Mouse (Mus musculus) forebrain, embryonic 13.5 days (tissue): ENCODE data around the gene Tgfb2. TPM values are rescaled to one million over a fixed set of nuclear protein-coding genes. Genes with fewer than 3 reads are reported as not detected.

Experiments used
- ATAC-seq: fragments of 200-750 bp; cut with Nextera tagmentation; 2 replicates; pipeline ENCODE4 v1.8.0; 2017
- H3K27ac ChIP-seq: fragments of 300-500 bp; sonication (generic); 2 replicates; pipeline ENCODE4 v1.5.1; 2015; ENCODE audit warnings: inconsistent platforms, mild to moderate bottlenecking, moderate library complexity
- H3K27me3 ChIP-seq: fragments of 300-500 bp; sonication (generic); 2 replicates; pipeline ENCODE4 v1.6.1; 2015; ENCODE audit warnings: mild to moderate bottlenecking, inconsistent platforms
- H3K36me3 ChIP-seq: fragments of 300-500 bp; sonication (generic); 2 replicates; pipeline ENCODE4 v1.6.1; 2015; ENCODE audit warnings: mild to moderate bottlenecking, inconsistent platforms; ENCODE audit not compliant: poor library complexity, severe bottlenecking
- H3K4me1 ChIP-seq: fragments of 300-500 bp; sonication (generic); 2 replicates; pipeline ENCODE4 v1.6.1; 2015; ENCODE audit warnings: inconsistent platforms
- H3K4me2 ChIP-seq: fragments of 300-500 bp; sonication (generic); 2 replicates; pipeline ENCODE4 v1.6.1; 2015; ENCODE audit warnings: inconsistent platforms, mild to moderate bottlenecking, moderate library complexity
- H3K4me3 ChIP-seq: fragments of 300-500 bp; sonication (generic); 2 replicates; pipeline ENCODE4 v1.5.1; 2015; ENCODE audit warnings: mild to moderate bottlenecking, inconsistent platforms
- H3K9ac ChIP-seq: fragments of 300-500 bp; sonication (generic); 2 replicates; pipeline ENCODE4 v1.6.1; 2015; ENCODE audit warnings: mild to moderate bottlenecking, inconsistent platforms
- H3K9me3 ChIP-seq: fragments of 300-500 bp; sonication (generic); replicated peaks from 2 replicates; pipeline ENCODE4 v1.6.1; 2016; ENCODE audit warnings: inconsistent platforms
- WGBS: fragments of 180-500 bp; shearing (Covaris S2); methylation state at CpG from one replicate; pipeline ENCODE4 v1.1.7; 2015; 5-methylcytosine and 5-hydroxymethylcytosine counted together
- polyA plus RNA-seq: library from polyadenylated mRNA; unstranded; fragments of >200 nt; fragmentation: Nextera tagmentation; extraction: Ambion mirVana; gene quantifications from 2 replicates; pipeline ENCODE4 v1.2.1, GENCODE M21; 2015

Tgfb2 gene
- polyA plus RNA-seq, 1 experiment from 2014 or later, result 11.1 TPM

DNA sequence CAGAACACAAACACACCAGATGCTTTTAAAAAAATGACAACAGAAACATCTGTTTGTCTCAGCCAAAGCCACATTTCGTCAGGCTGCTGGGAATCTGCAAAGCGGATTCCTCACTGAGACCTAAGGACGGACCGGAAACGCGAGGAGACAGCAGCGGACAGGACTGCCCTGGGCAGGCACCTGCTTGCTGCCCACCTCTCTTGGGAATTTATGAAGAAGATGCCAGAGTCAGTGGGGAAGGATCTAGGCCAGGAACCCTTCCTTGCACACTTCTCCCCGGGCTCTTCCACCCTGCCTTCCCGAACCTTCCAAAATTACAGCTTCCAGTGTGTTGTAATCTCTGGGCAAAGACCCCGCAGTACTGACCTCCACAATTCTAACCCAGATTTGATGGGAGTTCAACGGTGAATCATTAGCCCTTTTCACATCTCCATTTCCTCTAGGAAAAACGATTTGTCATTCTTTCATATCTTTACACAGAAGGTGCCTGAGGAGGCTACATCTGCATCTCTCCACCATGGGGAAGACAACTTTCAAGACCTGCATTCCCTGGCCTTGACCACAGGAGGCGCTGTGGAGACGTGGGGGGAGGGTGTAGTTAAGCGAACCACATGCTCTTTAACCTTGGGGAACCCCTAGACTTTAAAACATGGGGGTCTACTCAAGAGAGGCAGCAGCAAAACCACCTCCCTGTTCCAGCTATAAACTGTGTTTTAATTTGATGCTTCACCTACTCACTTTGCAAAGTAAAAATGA is 7.0 kb downstream of the Tgfb2 start:
- WGBS, result 81% methylated on average over 15 of the region's 15 CpGs
- Histone ChIP-seq H3K36me3 (no peaks in the 10 kb centered on the region), H3K9ac (no peak overlapping the region), H3K4me1 (peaks cover 13% of the 10 kb centered on the region), H3K4me3 (no peak overlapping the region), H3K9me3 (no peaks in the 10 kb centered on the region), H3K27me3 (peaks cover 11% of the 10 kb centered on the region), H3K27ac (no peak overlapping the region), H3K4me2 (no peak overlapping the region)
- ATAC-seq, result no peak

DNA sequence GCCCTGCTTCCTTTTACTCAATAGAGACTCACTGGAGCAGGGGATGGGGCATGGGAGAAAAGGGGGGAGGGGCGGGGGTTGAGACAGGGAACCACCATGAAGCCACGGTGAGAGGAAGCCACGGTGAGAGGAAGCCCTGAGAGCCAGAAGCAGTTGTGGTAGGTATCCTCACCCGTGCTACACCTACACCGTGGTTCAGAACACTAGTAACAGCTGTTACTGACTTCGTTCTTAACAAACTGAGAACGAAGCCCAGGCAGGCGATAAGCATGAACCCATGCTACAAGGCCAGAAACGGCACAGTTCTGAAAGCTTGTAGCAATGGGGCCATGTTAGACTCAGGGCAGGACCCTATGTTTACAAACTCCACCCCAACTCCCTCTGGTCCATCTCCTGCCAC is 9.6 kb downstream of the Tgfb2 start:
- no peak overlapping the region for H3K4me2 ChIP-seq
- WGBS, result 88% methylated on average over 9 of the region's 9 CpGs
- no peak for ATAC-seq

DNA sequence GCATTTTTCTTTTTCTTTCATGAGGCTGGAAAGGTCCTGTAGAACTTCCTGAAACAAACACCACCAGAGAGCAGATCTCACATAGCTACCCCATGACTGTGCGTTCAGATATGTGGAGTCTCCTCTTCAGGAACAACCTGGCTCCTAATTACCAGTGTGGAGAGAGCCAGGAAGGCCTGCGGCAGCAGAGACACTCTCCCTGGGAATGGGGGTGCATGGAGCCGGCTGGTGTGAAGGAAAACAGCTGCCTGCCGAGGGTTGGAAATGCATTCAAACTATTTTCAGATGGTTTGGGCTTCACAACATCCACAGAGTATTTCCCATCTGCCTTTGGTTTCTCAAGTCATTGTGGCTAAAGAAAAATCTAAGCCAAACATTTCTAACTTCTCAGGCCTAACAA is 10.4 kb downstream of the Tgfb2 start:
- Histone ChIP-seq H3K36me3 (no peaks in the 10 kb centered on the region), H3K27me3 (no peaks in the 10 kb centered on the region), H3K9ac (no peak overlapping the region), H3K4me2 (no peak overlapping the region), H3K4me3 (no peak overlapping the region), H3K4me1 (no peaks in the 10 kb centered on the region), H3K27ac (no peak overlapping the region), H3K9me3 (no peaks in the 10 kb centered on the region)
- WGBS, result 84% methylated on average over 4 of the region's 4 CpGs
- ATAC-seq, result no peak

More for the DNA sequence above, 9.6 kb downstream of the Tgfb2 start:
- Histone ChIP-seq H3K36me3 (no peaks in the 10 kb centered on the region), H3K9ac (no peak overlapping the region), H3K4me1 (no peaks in the 10 kb centered on the region), H3K9me3 (no peaks in the 10 kb centered on the region), H3K4me3 (no peak overlapping the region), H3K27ac (no peak overlapping the region), H3K27me3 (no peaks in the 10 kb centered on the region)

DNA sequence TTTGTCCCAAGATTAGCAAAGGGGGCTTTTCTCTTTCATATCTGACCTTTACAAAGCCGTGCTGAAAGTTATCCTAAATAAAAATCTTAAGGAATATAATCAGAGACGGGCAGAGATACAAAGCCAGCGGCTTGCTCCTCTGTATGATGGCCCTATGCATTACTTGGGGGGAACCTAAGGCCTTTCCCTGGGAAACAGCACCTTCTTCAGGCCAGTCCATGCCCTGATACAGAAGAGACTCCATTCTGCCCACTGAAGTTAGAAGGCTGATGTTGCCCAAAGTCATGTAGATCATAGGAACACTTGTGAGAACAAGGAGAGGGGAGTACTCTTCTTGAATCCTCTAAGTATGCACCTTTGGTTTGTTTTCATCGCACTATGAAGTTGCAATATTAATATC is 13.4 kb downstream of the Tgfb2 start:
- Histone ChIP-seq H3K4me1 (no peaks in the 10 kb centered on the region), H3K4me2 (no peak overlapping the region), H3K36me3 (no peaks in the 10 kb centered on the region), H3K9ac (no peak overlapping the region), H3K9me3 (no peaks in the 10 kb centered on the region), H3K27me3 (no peaks in the 10 kb centered on the region), H3K27ac (no peak overlapping the region), H3K4me3 (no peak overlapping the region)
- WGBS, result 88% methylated on average over 4 of the region's 4 CpGs
- no peak for ATAC-seq

DNA sequence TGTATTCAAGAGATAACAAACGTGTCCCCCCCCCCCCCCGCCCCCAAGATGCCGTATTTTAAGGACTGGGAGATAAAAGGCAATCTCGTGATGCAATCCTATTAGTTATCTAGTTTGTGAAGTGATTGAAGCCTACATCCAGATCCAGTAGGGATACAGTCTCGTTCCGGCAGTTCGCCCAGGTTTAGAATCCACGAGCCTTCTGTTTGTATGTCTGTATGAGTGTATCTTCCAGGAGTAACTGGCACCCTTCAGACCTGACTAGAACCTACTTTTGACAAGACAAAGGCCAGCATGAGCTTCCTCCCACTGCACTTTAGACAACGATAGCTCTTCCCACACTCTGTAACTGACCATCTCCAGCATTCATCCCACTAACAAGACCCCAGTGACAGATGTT is 14.1 kb downstream of the Tgfb2 start:
- 81% methylated on average over 9 of the region's 9 CpGs for WGBS
- no peaks in the 10 kb centered on the region for H3K36me3 ChIP-seq
- no peaks in the 10 kb centered on the region for H3K4me1 ChIP-seq
- ATAC-seq, result no peak
- H3K9ac ChIP-seq, result no peak overlapping the region
- no peak overlapping the region for H3K4me2 ChIP-seq
- H3K9me3 ChIP-seq, result no peaks in the 10 kb centered on the region
- no peak overlapping the region for H3K27ac ChIP-seq
- H3K27me3 ChIP-seq, result no peaks in the 10 kb centered on the region
- no peak overlapping the region for H3K4me3 ChIP-seq

DNA sequence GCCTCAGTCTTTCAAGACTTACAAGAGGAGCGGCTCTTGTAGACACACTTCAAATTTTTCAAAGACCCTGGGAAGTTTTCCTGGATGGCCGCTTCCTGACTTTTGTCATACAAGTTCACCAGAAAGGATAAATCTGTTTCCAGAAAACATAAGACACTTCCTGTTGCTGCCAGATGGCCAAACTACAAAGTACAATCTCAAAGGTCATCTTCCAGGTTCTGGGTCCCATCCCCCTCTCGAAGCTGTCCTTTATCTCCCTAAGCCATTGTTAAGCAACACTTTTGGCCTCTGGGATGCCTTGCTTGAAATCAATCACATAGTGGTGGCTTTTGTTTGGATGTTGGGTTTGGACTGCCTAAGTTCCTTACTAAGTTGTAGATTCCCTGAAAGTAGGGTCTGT is 21.7 kb downstream of the Tgfb2 start:
- H3K4me3 ChIP-seq, result no peak overlapping the region
- no peak overlapping the region for H3K27ac ChIP-seq
- H3K4me1 ChIP-seq, result no peaks in the 10 kb centered on the region
- no peaks in the 10 kb centered on the region for H3K27me3 ChIP-seq
- H3K9ac ChIP-seq, result no peak overlapping the region
- 92% methylated on average over 3 of the region's 3 CpGs for WGBS
- H3K4me2 ChIP-seq, result no peak overlapping the region
- H3K9me3 ChIP-seq, result no peaks in the 10 kb centered on the region
- no peak for ATAC-seq
- H3K36me3 ChIP-seq, result no peaks in the 10 kb centered on the region

DNA sequence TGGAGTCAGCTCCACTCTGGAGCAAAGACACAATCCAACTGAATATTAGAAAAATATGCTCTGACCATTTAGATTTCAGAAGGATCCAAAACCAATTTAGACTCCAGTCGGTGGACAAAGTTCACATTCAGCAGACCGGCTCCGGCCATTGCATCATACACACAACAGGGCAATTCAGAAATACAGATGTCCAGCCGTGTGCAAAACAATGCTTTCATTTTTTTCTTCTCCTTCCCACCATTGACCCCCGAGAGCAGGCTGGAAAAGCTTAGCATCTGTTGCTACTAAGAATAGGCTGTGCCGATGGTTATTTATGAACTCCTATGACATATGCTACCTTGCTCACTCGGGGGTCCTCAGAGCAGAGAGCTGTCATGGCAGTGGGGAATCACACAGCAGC is 23.2 kb downstream of the Tgfb2 start:
- Histone ChIP-seq H3K9me3 (no peaks in the 10 kb centered on the region), H3K4me3 (no peak overlapping the region), H3K27ac (no peak overlapping the region), H3K27me3 (no peaks in the 10 kb centered on the region), H3K9ac (no peak overlapping the region), H3K36me3 (no peaks in the 10 kb centered on the region), H3K4me2 (no peak overlapping the region), H3K4me1 (no peaks in the 10 kb centered on the region)
- 40% methylated on average over 7 of the region's 7 CpGs for WGBS
- no peak for ATAC-seq

DNA sequence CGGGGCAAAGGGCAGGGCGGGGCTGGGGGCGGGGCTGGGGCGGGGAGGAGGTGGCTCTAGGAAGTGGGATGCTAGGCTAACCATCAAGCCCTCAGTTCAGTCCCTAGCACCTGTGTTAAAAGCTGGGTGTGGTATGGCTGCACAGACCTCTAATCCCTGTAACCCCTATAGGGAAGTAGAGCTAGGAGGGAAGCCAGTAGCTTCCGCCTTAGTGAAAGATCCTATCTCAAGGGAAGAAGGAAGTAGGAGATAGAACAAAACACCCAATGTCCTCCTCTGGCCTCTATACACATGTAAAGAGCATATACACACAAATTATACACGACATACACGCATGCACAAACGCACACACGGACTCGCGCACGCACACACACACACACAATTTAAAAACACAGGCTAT is 28.2 kb downstream of the Tgfb2 start:
- H3K27ac ChIP-seq, result no peak overlapping the region
- H3K4me3 ChIP-seq, result no peak overlapping the region
- ATAC-seq, result no peak
- H3K9me3 ChIP-seq, result no peaks in the 10 kb centered on the region
- WGBS, result 97% methylated on average over 9 of the region's 12 CpGs
- no peak overlapping the region for H3K9ac ChIP-seq
- H3K36me3 ChIP-seq, result no peaks in the 10 kb centered on the region
- no peaks in the 10 kb centered on the region for H3K27me3 ChIP-seq
- H3K4me2 ChIP-seq, result no peak overlapping the region
- H3K4me1 ChIP-seq, result no peaks in the 10 kb centered on the region

DNA sequence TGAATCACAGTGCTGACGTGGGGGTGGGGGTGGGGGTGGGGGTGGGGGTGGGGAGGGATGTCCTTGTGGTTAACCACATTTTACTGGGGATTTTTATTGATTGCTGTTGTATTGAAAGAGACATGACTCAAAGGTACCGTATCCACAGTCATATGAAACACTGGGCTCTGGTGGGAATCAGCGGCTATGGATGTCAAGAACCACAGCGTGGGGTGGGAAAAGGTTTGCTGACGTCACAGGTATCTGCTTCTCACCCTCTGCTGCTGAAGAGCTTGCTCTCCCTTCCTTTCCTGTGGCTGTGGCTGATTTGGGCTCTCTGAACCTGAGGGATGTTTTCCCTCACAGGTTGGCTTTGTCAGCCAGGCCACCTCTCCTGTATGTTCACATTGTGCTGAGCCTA is 29.6 kb downstream of the Tgfb2 start:
- H3K4me1 ChIP-seq, result no peaks in the 10 kb centered on the region
- no peaks in the 10 kb centered on the region for H3K27me3 ChIP-seq
- H3K27ac ChIP-seq, result no peak overlapping the region
- H3K36me3 ChIP-seq, result no peaks in the 10 kb centered on the region
- H3K9me3 ChIP-seq, result no peaks in the 10 kb centered on the region
- H3K4me2 ChIP-seq, result no peak overlapping the region
- no peak overlapping the region for H3K9ac ChIP-seq
- no peak for ATAC-seq
- no peak overlapping the region for H3K4me3 ChIP-seq
- WGBS, result 75% methylated on average over 5 of the region's 5 CpGs

DNA sequence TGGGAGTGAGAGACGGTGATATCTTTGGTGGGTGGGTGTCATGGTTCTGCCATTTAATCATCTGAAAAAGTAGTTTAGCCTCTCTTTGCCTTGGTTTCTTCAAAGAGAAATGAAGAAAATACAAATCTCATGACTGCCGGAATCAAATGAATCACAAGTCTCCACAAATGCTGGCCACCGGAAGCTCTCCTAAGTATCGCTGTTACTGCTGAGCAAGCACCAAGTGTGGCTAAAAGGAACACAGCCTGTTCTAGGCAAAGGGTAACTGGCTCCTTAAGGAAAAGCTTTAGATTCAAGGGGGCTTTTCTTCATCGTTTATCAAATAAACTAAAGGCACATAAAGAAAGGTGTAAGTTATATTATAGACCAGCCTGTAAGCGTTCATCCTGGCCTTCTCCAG is 30.5 kb downstream of the Tgfb2 start:
- no peaks in the 10 kb centered on the region for H3K27me3 ChIP-seq
- no peak overlapping the region for H3K27ac ChIP-seq
- no peaks in the 10 kb centered on the region for H3K36me3 ChIP-seq
- no peak overlapping the region for H3K9ac ChIP-seq
- H3K4me1 ChIP-seq, result no peaks in the 10 kb centered on the region
- no peak overlapping the region for H3K4me2 ChIP-seq
- no peak overlapping the region for H3K4me3 ChIP-seq
- no peaks in the 10 kb centered on the region for H3K9me3 ChIP-seq
- WGBS, result 88% methylated on average over 6 of the region's 6 CpGs
- ATAC-seq, result no peak

DNA sequence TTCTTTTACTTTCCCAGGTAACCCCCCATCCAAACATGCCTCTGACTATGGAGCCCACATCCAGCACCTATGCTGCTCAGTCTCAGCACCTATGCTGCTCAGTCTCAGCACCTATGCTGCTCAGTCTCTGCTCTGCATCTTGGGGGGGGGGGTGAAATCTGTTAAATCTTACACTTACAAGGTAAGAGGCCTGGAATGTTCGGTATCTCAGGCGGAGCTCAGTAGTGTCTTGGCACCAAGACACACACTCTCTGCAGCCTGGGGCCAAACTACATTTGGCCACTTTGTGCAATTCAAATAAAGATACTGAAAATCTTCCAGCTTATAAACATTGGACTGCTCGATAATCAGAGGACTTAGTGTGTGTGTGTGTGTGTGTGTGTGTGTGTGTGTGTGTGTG is 31.2 kb downstream of the Tgfb2 start:
- H3K4me3 ChIP-seq, result no peak overlapping the region
- no peaks in the 10 kb centered on the region for H3K9me3 ChIP-seq
- H3K27me3 ChIP-seq, result no peaks in the 10 kb centered on the region
- WGBS, result 83% methylated on average over 3 of the region's 3 CpGs
- H3K4me1 ChIP-seq, result no peaks in the 10 kb centered on the region
- no peak overlapping the region for H3K27ac ChIP-seq
- H3K9ac ChIP-seq, result no peak overlapping the region
- no peaks in the 10 kb centered on the region for H3K36me3 ChIP-seq
- no peak overlapping the region for H3K4me2 ChIP-seq
- ATAC-seq, result no peak

DNA sequence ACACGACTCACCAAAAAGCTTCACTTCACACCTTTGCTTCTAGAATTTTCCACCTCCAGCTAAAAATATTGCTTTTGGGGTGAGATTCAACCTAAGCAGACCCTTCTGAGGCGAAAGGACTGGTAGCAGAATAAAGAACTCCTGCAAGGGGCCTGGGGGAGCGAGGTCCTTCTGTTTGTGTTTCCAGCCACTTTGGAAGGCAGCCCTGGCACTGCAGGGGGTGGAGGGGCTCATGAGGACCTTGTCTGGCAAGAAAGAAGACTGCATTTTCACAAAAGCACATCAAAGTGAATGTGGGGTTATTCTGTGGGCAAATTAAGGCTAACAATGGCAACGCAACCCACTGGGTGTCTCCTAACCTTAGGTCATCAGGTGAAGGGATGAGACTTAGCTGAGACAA is 32.6 kb downstream of the Tgfb2 start:
- Histone ChIP-seq H3K4me2 (no peak overlapping the region), H3K27ac (no peak overlapping the region), H3K9me3 (no peaks in the 10 kb centered on the region), H3K4me3 (no peak overlapping the region), H3K36me3 (no peaks in the 10 kb centered on the region), H3K27me3 (no peaks in the 10 kb centered on the region), H3K9ac (no peak overlapping the region), H3K4me1 (no peaks in the 10 kb centered on the region)
- WGBS, result 65% methylated on average over 4 of the region's 4 CpGs
- no peak for ATAC-seq

DNA sequence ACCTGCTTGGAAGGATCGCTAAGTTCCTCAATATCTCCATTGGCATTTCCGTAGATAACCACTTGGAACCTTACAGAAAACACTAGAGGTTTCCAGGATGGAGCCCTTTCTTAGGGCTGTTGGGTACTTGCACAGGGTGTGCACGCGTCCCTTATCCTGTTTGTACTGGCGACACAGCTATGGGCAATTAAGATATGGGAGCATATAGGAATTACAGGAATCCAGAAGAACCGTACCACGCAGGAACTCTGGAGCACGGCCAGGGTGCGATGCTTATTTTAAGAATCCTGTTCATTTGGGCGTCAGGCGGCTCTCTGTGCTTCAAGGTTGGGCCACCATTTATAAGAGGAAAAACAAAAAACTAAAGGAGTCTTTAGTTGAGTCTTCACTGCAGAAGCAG is 42.4 kb downstream of the Tgfb2 start:
- Histone ChIP-seq H3K9me3 (no peaks in the 10 kb centered on the region), H3K36me3 (no peaks in the 10 kb centered on the region), H3K4me3 (no peak overlapping the region), H3K4me1 (peaks cover 16% of the 10 kb centered on the region), H3K27ac (no peak overlapping the region), H3K9ac (no peak overlapping the region), H3K4me2 (no peak overlapping the region), H3K27me3 (no peaks in the 10 kb centered on the region)
- ATAC-seq, result no peak
- WGBS, result 96% methylated on average over 11 of the region's 11 CpGs
